Mouse (Mus musculus) heart, adult 2 months (tissue): Measurements from ENCODE around the gene Atp5g1. TPM values are rescaled to one million over a fixed set of nuclear protein-coding genes. Genes with fewer than 3 reads are reported as not detected.
"Not testable (repeated sequence)": the region's sequence is repeated elsewhere in the genome, so short reads cannot be mapped to it uniquely, and the experiment has no call there.

ENCODE experiments used
- DNase-seq, 2 experiments: peaks; one replicate each; pipeline ENCODE4 v3.0.0; 2021
- H3K27ac ChIP-seq: fragments of 200-600 bp; 2 replicates; pipeline ENCODE4 v1.8.1; 2022
- H3K27me3 ChIP-seq: fragments of 200-500 bp; 2 replicates; pipeline ENCODE4 v1.6.1; 2012; ENCODE audit warnings: mild to moderate bottlenecking, low read length, inconsistent platforms, mixed read lengths; ENCODE audit not compliant: control insufficient read depth, insufficient read depth
- H3K36me3 ChIP-seq: fragments of 200-500 bp; 2 replicates; pipeline ENCODE4 v1.6.1; 2012; ENCODE audit warnings: low read length, inconsistent platforms; ENCODE audit not compliant: control insufficient read depth, insufficient read depth
- H3K4me1 ChIP-seq: fragments of 200-500 bp; 2 replicates; pipeline ENCODE4 v1.6.1; 2011; ENCODE audit warnings: low read length; ENCODE audit not compliant: control insufficient read depth, insufficient read depth
- H3K4me3 ChIP-seq: fragments of 200-600 bp; 2 replicates; pipeline ENCODE4 v1.8.1; 2022
- H3K79me2 ChIP-seq: fragments of 200-500 bp; replicated peaks from 2 replicates; pipeline ENCODE4 v1.6.1; 2012; ENCODE audit warnings: mild to moderate bottlenecking, inconsistent platforms, low read length, moderate library complexity, mixed read lengths; ENCODE audit not compliant: control insufficient read depth, insufficient read depth
- H3K9ac ChIP-seq: fragments of 200-500 bp; 2 replicates; pipeline ENCODE4 v1.6.1; 2012; ENCODE audit warnings: low read depth, mild to moderate bottlenecking, control low read depth, inconsistent platforms, low read length, mixed read lengths
- CTCF ChIP-seq: fragments of 200-600 bp; IDR thresholded peaks from 2 replicates; pipeline ENCODE4 v1.8.1; 2022; ENCODE audit warnings: antibody characterized with exemption, mild to moderate bottlenecking, moderate library complexity
- EP300 ChIP-seq: fragments of 200-500 bp; IDR thresholded peaks from 2 replicates; pipeline ENCODE4 v1.6.1; 2011; ENCODE audit warnings: low read depth, low read length, control low read depth; ENCODE audit not compliant: insufficient read depth
- POLR2A ChIP-seq: fragments of 200-500 bp; IDR thresholded peaks from 2 replicates; pipeline ENCODE4 v1.6.1; 2011; ENCODE audit warnings: mild to moderate bottlenecking, low read depth, low read length, control low read depth; ENCODE audit not compliant: insufficient read depth
- WGBS: fragments of 180-500 bp; shearing (Covaris S2); methylation state at CpG from one replicate; pipeline ENCODE4 v1.1.7; 2018; 5-methylcytosine and 5-hydroxymethylcytosine counted together
- intact Hi-C: fragments of 180-260 bp; cut with DNase I; formaldehyde crosslinking; loops from one replicate; pipeline ENCODE4 v1.15.1; 2025
- polyA plus RNA-seq: library from polyadenylated mRNA; depleted of rRNA; stranded (reverse); fragments of >200 nt; gene quantifications from 2 replicates; pipeline ENCODE4 v1.2.3, GENCODE M21; 2012
- total RNA-seq, 2 experiments: library from RNA; stranded (reverse); gene quantifications; 2 replicates each; pipeline ENCODE4 v1.2.3; 2021

The Atp5g1 gene
- total and polyA plus RNA-seq, 3 experiments = 3,096 to 6,025 (median 3,522) TPM

DNA sequence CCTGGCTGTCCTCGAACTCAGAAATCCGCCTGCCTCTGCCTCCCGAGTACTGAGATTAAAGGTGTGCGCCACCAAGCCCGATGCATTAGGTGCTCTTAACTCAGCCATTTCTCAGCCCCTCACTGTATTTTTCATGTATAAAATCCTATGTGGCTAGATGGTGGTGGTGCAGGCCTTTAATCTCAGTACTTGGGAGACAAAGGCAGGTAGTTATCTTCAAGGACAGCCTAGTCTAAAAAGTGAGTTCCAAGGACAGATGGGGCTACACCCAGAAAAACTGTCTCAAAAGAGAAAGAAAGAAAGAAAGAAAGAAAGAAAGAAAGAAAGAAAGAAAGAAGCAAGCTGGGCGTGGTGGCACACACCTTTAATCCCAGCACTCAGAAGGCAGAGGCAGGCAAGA is 39.9 kb upstream of the Atp5g1 start:
- no peaks in the 10 kb centered on the region for H3K79me2 ChIP-seq
- H3K9ac ChIP-seq = no peak overlapping the region
- no peak for TF ChIP-seq POLR2A
- no peak for TF ChIP-seq CTCF
- TF ChIP-seq EP300 = no peak
- intact Hi-C loops = no loop called here
- no peaks in the 10 kb centered on the region for H3K27me3 ChIP-seq
- no peaks in the 10 kb centered on the region for H3K4me1 ChIP-seq
- H3K4me3 ChIP-seq = no peak overlapping the region
- H3K36me3 ChIP-seq = no peaks in the 10 kb centered on the region
- H3K27ac ChIP-seq = no peak overlapping the region
- 89% methylated on average over 6 of the region's 6 CpGs for WGBS
- DNase-seq = no peak

DNA sequence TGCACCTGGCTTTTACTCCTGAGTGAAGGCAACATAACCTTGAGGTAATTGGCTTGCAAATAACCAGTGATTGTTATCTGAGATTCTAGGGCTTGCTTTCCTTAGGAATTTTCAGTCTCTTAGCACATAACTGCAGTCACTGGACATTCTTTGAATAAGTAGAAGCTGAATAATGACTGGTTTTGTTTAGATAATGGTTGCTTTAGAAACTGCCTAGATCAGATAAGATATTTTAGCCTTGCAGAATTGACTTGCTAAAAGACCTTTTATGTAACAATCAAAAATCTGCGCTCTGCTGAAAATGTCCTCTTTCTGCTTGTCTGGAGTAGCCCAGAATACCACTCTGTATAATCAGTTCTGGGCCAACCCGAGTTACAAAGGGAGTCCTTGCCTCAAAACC is 38.6 kb upstream of the Atp5g1 start:
- no peaks in the 10 kb centered on the region for H3K27me3 ChIP-seq
- no peak overlapping the region for H3K4me3 ChIP-seq
- 55% methylated on average over 2 of the region's 2 CpGs for WGBS
- intact Hi-C loops = no loop called here
- no peaks in the 10 kb centered on the region for H3K4me1 ChIP-seq
- DNase-seq = no peak
- H3K36me3 ChIP-seq = no peaks in the 10 kb centered on the region
- H3K27ac ChIP-seq = no peak overlapping the region
- H3K9ac ChIP-seq = no peak overlapping the region
- no peaks in the 10 kb centered on the region for H3K79me2 ChIP-seq
- TF ChIP-seq CTCF (no peak), POLR2A (no peak), EP300 (no peak)

DNA sequence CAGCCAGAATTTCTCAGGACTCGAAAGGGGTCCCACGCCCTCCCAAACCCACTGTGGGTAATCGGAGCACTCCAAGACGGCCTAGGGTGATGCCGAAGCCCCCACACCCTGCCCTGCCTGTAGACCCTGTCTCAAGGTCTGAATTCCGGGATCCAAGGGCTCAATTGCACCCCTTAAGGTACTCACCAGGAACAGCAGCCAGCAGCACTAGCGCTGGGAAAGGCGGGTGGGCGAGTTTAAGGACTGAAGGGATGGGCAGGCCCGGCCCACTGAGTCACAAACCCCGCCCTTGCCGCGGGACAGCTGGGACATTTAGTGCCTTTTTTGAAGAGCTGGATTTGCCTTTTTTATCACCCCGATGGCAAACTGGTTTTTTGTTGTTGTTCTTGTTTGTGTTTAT is 36.3 kb upstream of the Atp5g1 start, which contains the start of gene Calcoco2:
TSS of gene Calcoco2 (minus strand) at position 214 of the 400 bp plus-strand sequence.
- intact Hi-C loops = no loop called here
- WGBS = 39% methylated on average over 14 of the region's 14 CpGs

DNA sequence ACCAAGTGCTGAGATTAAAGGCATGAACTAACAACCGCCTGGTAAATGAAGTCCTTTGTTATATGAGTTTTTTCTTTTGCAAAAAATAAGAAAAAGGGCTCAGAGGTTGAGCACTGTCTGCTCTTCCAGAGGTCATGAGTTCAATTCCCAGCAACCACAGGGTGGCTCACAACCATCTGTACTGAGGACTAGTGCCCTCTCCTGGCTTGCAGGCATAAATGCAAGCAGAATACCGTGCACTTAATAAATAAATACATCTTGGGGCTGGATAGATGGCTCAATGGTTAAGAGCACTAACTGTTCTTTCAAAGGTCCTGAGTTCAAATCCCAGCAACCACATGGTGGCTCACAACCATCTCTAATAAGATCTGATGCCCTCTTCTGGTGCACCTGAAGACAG is 35.5 kb upstream of the Atp5g1 start:
- H3K4me3 ChIP-seq, H3K79me2 ChIP-seq, DNase-seq, H3K36me3 ChIP-seq, H3K4me1 ChIP-seq, H3K9ac ChIP-seq, H3K27me3 ChIP-seq, intact Hi-C loops, H3K27ac ChIP-seq: not testable (repeated sequence)
- 63% methylated on average over 2 of the region's 2 CpGs for WGBS

More for the DNA sequence above, 36.3 kb upstream of the Atp5g1 start, which contains the start of gene Calcoco2:
- no peaks in the 10 kb centered on the region for H3K4me1 ChIP-seq
- no peak for DNase-seq
- H3K27ac ChIP-seq = no peak within 1 kb of the TSS
- H3K27me3 ChIP-seq = no peaks in the 10 kb centered on the region
- no peak within 1 kb of the TSS for H3K9ac ChIP-seq
- no peaks in the 10 kb centered on the region for H3K79me2 ChIP-seq
- no peaks in the 10 kb centered on the region for H3K36me3 ChIP-seq
- H3K4me3 ChIP-seq = no peak within 1 kb of the TSS
- TF ChIP-seq POLR2A (no peak), EP300 (no peak), CTCF (no peak)

DNA sequence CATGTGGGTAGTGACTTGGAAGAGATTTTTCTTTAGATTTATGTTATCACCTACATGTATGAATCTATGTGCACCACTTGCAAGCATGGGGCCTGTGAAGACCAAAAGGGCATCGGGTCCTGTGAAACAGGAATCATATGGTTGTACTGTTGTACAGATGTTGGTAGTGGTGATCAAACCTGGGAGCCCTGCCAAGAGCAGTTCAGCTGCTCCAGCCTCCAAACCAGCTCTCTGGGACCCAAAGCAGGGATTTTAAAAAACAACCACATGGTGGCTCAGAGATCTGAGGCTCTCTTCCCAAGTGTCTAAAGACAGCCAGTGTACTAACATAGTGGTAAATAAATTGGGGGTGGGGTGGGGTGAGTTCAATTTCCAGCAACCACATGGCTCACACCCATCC is 32.9 kb upstream of the Atp5g1 start:
- H3K4me3 ChIP-seq = no peak overlapping the region
- intact Hi-C loops = no loop called here
- H3K79me2 ChIP-seq = no peaks in the 10 kb centered on the region
- H3K4me1 ChIP-seq = no peaks in the 10 kb centered on the region
- no peak overlapping the region for H3K9ac ChIP-seq
- H3K27ac ChIP-seq = no peak overlapping the region
- TF ChIP-seq CTCF (no peak), POLR2A (no peak), EP300 (no peak)
- WGBS = 35% methylated on average over 1 of the region's 1 CpGs
- no peak for DNase-seq
- no peaks in the 10 kb centered on the region for H3K27me3 ChIP-seq
- no peaks in the 10 kb centered on the region for H3K36me3 ChIP-seq

DNA sequence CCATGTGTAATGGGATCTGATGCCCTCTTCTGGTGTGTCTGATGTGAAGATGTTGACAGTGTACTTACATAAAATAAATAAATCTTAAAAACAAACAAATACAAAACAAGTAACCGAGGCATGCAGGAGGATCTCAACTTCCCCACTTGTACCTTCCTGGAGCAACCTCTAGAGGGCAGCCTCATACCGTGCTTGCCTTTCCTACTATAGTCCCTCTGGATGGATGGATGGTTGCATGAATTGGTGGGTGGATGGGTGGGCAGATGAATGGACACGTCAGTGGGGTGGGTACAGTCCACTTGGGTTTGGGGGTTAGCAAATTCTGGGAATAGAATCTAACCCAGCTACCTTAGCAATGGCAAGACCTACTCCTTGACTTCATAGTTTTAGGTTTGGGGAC is 17.9 kb upstream of the Atp5g1 start:
- peak; percentile 33 to 51 for DNase-seq
- H3K4me3 ChIP-seq = no peak overlapping the region
- H3K27me3 ChIP-seq = no peaks in the 10 kb centered on the region
- no peak overlapping the region for H3K9ac ChIP-seq
- TF ChIP-seq CTCF (peak; percentile 90), POLR2A (no peak), EP300 (peak; percentile 50; the same call in 1 of the 2 replicates)
- peaks cover 2% of the 10 kb centered on the region for H3K4me1 ChIP-seq
- 13% methylated on average over 3 of the region's 3 CpGs for WGBS
- no peaks in the 10 kb centered on the region for H3K36me3 ChIP-seq
- H3K79me2 ChIP-seq = no peaks in the 10 kb centered on the region
- peak overlapping the region; percentile 63 for H3K27ac ChIP-seq
- intact Hi-C loops = loop anchor here (1.0 to 5.0 kb wide), 3 partner anchors 34 to 216 kb away; no protein-coding TSS in a partner anchor
